Mouse (Mus musculus) left cerebral cortex, postnatal 14 days (tissue): ENCODE measurements around the gene Lipc. TPM values are rescaled to one million over a fixed set of nuclear protein-coding genes. Genes with fewer than 3 reads are reported as not detected.

ENCODE experiments used
- DNase-seq, 2 experiments: peaks; one replicate each; pipeline ENCODE4 v3.0.0; 2021 to 2022; ENCODE audit warnings: low spot score in 2 of 2, mixed read lengths in 1 of 2
- intact Hi-C: fragments of 180-260 bp; cut with DNase I; formaldehyde crosslinking; loops from one replicate; pipeline ENCODE4 v1.15.1; 2025
- long read RNA-seq, 2 experiments: library from polyadenylated mRNA; stranded (forward); transcript quantifications; one replicate each; pipeline ENCODE4 v2.0.0; 2021
- total RNA-seq, 2 experiments: library from RNA; stranded (reverse); gene quantifications; 2 replicates each; pipeline ENCODE4 v1.2.3; 2021

Gene Lipc
- total RNA-seq, result under 1 TPM; 0.32 to 0.66 TPM
- long read RNA-seq, experiment 1, result 0 reads
- long read RNA-seq, experiment 2, result 0 reads

DNA sequence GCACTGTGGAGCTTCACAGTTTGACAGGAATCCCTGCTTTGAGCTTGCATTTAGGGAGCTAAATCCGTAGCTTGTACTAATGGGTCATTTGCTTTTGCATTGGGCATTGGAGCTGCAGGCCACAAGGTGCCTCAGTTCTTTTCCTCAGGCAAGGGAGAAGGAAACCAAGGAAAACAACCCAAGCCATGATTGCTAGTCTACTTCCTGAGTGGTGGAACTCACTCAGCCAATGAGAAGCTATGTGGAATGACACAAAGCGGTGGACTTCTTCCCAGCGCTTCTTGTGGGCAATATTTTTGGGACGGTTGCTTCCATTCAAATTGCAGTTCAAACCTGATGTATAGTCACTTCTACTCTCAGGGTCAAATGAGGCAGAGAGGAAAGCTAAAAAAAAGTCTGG is at the start of gene Lipc:
Lipc (minus strand) TSS at position 101 of the 400 bp plus-strand sequence.
- intact Hi-C loops, result no loop called here
- no peak for DNase-seq

DNA sequence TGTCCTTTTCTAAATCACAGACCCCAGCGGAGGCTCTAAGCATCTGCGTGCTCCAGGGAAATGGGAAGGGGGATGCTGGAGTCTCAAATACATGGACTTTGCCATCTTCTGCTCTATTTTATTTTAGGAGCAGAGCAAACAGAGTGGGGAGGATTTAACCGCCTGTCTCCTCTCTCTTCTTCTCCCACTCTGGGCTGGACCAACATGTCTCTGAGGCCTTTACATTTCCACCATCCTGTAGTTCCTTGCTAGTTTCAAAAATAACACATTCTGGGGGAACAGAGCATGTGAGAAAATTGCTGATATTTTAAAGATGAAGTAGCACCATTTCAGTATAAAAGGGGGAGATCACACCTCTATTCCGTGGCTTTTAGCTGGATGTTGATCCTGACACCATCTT is 47.1 kb upstream of the Lipc start:
- peak in 1 of 2 experiments; percentile 17 for DNase-seq
- intact Hi-C loops, result loop anchor here (5.0 kb wide), 1 partner anchor 78 kb away; no protein-coding TSS in a partner anchor

DNA sequence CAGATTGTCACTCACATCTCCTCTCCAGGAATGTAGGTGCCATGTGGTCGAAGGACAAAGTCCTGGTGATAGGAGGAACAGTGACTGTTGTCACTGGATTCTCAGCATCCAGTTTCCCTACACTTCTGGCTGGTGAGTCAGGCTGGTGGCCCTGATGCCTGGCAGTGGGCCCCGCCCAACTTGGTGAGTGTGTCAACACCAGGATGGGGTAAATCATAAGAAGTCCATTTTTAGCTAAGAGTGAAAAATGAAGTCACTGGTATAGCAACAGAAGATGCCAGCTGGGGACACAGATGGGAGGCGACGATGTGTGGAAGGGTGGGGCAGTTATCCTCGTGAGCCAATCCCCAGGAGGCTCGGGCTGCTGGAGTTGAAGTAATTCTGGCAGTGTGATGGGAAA is 46.7 kb upstream of the Lipc start:
- DNase-seq, result peak; percentile 83 to 90

DNA sequence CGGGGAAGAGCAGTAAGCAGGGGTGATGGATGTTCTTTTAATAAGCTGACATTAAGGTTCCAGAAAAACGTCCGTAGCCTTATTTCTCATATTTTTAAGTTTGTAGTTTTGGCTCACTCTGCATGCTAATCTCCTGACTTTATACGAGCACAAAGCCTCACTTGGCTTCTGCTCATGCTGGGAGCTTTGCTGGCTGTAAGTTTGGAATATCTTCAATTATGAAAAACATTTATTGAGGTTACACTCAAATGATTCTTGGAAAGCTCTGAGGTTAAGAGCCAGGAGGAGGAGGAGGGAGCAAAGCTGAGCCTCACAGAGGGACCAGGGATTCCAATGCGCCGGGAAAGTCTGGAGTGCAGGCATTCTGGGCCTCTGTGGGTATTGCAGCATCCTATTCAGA is 41.3 kb upstream of the Lipc start:
- no peak for DNase-seq
- intact Hi-C loops, result no loop called here

More for the DNA sequence above, 46.7 kb upstream of the Lipc start:
- intact Hi-C loops, result loop anchor here (5.0 kb wide), 1 partner anchor 79 kb away; no protein-coding TSS in a partner anchor

DNA sequence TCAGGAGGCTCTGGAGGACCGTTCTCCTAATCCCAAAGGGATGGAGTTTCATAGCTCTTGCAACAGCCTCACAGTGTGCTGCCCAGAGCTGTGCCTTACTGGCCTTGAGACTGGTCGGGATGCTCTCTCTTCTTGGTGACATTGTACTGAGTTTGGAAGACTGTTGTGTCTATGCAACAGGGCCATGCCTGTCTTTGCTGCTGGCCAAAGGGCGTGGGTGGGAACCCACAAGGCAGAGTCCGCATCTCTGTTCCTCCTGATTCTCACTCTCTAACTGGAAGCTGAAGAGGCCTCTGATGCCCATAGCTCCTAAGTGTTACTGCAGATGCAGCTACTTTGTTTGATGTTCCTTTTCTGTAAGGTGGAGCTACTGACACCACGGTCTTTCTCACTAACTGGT is 39.4 kb upstream of the Lipc start:
- intact Hi-C loops, result no loop called here
- DNase-seq, result no peak

DNA sequence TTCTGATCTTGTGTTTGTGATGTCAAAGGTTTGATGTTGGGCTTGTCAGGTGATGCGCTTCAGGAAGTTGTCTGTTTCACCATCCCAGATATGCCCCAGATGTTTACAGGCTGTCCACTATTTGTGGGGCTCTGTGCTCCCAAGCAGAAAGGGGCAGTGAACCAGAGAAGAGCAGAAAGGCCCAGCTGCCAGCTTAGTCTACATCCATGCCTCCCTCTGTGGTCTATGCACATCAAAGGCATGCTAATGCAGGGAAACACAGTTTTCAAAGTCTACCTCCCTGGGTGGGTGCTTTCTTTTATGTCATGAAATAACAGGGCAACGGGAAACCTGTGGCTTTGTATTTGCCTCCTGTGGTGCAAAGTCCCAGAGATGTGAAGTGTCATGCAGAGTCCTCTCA is 35.2 kb upstream of the Lipc start:
- DNase-seq, result no peak
- intact Hi-C loops, result no loop called here

DNA sequence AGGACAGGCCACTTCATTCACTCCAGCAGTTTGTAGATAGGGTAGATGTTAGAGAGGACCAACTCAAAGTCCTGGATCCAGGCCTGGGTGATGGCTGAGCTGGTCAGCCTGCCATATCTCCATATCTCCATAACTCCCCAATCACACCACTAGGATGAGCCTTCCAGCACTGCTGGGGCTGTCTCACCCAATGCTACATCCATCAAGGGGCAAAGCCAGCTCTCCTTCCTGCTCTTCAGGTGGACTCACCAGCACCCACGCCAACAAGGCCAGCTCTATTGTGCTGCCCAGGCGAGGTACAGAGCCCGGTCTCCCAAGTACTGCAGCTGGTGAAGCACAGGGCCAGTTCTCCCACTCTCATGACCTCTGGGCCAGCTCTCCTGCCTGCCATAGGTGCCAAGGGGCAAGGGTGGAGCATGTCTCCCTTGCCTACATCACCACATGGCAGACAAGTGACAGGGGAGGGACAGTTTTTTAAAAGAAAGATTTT is 31.0 kb upstream of the Lipc start:
- intact Hi-C loops, result no loop called here
- DNase-seq, result no peak

DNA sequence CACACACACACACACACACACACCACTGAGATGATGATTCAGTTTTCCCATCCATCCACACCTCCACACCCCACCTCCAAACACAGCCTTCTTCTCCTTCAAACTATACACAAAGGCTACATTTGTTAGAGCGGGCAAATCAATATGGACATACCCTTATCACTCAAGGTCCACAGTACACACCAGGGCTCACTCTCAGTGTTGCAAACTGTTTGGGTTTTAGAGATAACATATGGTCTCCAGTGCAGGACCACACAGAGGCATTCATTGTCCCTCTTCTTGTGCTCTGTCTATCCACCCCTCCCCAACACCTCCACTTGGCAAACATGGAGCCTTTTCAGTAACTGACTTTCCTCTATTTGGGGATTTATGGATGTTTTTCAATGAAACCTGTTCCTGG is 29.7 kb upstream of the Lipc start:
- no peak for DNase-seq
- intact Hi-C loops, result no loop called here

DNA sequence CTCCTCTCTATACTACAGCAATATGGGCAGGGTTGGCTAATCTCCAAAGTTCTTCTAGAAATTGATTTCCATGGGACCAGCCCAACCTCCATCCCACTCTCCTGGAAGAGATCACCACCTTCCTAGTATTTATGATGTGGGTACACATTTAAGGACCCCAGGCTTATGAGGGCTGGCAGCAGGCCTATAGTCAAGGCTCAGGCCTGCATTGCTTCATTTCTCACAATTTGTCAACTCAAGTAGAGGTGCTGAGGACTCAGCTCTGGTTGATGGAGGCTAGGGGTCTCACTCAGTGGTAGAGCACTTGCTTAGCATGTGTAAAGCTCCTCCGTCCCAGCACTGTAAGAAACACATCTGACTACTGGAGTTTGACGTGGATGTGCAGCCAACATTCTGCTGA is 27.6 kb upstream of the Lipc start:
- intact Hi-C loops, result no loop called here
- DNase-seq, result no peak

DNA sequence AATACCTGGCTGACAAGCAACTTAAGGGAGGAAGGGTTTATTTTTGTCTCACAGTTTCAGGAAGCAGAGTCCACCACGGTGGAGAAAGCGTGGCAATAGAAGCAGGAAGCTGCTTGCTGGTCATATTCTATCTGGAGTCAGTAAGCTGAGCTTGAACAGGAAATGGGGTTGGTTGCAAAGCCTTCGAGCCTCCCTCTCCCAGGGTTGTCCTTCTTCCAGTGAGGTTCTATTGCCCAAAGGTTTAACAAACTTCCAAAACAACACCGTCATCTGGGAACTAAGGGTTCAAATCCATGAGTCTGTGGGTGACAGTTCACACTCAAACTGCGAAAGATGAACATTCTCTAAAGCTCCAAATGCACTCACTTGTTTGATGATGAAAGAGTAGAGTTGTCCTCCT is 27.1 kb upstream of the Lipc start:
- no peak for DNase-seq
- intact Hi-C loops, result no loop called here

DNA sequence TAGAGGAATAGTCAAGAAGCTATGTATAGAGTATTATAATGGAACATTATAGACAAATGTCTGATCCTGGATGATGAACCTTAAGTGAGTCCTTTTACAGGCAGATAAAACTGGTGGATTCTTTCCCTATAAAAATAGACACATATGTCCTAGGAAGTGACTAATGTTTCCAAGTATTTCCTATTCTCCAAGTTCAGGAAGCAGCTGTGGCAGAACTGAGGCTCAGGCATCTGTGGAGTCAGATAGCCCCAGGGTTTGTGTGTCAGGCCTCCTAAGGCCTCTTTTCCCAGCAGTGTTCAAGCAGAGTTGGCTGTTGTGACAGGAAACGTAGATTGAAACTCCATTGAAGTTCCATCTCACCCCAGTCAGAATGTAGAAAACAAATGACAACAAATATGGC is 25.4 kb upstream of the Lipc start:
- intact Hi-C loops, result no loop called here
- no peak for DNase-seq

DNA sequence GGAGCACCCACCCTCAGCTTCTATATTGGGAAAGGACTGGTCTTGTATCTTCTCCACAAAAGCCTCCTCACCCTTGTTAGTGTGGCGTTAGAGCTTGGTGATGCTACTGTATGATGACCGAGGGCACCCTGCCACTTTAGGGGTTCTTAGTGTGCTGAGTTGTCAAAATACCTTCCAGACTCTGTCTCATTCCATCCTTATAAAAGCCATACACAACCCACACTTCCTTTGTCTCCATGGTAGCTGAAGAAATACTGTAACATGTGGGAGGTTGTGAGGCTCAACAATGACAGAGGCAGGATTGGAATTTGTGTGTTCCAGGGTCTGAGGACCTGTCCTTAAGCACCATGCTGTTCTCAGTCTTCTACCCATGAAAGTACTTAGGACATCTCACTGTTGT is 23.9 kb upstream of the Lipc start:
- peak in 1 of 2 experiments; percentile 33 for DNase-seq
- intact Hi-C loops, result no loop called here

DNA sequence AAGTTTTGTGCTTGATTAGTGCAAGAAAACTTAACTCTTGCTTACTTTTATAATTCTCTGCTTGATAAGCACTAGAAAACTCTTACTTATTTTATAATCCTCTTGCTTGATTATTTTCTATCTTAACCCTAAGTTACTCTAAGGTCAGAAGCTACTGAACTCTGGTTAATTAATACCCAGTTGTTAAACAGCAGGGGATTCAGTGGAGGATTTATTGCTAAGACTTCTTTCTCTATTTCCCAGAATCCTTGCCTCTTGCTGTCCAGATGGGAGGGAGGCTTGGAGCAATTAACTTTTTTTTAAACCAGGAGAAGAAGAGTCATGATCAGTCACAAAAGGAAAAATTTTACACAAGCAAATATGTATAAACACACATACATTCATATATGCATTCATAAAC is 21.3 kb upstream of the Lipc start:
- intact Hi-C loops, result no loop called here
- DNase-seq, result no peak

DNA sequence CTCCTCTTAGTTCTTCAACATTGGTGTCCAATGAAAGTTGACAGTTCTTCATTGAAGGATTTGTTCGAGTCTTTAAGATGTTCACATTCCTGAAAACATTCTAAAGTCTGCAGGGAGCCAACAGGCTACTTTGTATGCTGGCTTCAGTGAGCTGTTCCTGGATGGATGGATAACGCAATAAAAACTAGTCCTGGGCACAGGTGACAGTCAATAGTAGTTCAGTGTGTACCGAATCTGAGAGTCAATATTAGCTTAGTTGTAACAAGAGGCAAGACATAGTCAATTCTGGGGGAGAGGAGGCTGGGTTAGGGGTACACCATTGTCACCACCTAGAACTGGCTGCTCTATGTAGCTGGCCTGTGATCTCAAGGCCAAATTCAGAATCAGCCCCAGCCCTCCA is 17.2 kb upstream of the Lipc start:
- no peak for DNase-seq
- intact Hi-C loops, result loop anchor here (5.0 kb wide), 1 partner anchor 108 kb away; no protein-coding TSS in a partner anchor

DNA sequence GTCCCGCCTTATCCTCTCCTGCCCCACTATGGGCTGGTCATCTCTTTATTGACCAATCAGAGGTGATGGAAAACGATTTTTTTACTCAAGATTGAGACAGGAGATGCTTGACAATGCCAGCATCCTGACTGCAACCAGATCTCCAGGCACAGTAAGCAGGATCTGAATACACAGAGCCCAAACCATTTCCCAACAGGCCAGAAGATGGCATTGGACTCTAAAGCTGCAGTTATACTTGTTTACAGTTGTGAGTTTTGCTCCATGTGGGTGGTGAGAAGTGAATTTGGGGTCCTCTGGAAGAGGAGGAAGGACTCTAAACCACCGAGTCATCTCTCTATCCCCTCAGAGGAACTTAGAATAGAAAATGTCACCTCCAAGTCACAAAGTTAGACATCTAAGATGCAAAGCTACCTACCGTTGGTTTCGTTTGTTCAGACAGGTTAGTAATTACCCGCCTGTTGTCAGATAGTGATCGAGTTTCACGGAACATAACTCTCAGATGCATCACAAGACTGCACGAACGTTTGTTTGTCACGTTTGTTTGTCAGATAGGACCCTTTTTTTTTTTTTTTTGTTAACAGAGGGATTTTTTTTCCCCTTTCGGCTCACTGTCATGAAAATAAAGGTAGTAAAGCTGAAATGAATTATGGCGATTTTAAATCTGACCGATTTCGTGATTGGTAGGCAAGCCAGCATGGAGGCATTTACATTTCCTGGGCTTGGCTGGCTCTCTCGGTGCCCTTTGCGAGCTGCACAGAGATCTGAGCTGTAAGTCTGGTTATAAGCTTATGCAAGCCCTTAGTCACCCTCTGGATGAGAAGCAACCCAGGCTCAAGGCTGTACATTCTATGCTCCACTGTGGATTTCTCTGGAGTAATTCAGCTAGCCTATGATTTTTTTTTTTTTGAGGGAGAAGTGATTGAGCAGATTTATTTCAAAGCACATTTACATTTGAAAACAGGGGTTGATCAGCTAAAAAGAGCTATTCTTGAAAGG is 14.3 kb upstream of the Lipc start:
- peak in 1 of 2 experiments; percentile 20 for DNase-seq
- intact Hi-C loops, result loop anchor here (5.0 kb wide), 1 partner anchor 111 kb away; no protein-coding TSS in a partner anchor

DNA sequence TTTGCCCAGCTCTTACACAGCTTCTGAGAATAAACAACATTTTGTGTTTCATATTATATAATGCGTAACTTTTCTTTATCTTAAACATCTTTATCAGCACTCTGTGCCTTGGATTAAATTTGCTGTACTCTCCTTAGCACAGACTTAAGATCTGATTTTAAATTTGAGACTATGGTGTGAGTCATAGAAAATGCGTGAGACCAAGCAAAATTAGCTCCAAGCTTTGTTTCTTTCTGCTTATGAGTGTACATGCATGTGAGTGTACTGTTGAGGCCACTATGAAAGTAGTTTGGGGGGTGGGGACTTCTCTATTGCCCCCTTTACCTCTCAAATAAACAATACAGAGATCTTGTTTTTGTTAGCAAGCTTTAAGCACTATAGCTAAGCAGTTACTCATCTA is 13.4 kb upstream of the Lipc start:
- intact Hi-C loops, result loop anchor here (5.0 kb wide), 1 partner anchor 112 kb away; no protein-coding TSS in a partner anchor
- DNase-seq, result peak in 1 of 2 experiments; percentile 23

DNA sequence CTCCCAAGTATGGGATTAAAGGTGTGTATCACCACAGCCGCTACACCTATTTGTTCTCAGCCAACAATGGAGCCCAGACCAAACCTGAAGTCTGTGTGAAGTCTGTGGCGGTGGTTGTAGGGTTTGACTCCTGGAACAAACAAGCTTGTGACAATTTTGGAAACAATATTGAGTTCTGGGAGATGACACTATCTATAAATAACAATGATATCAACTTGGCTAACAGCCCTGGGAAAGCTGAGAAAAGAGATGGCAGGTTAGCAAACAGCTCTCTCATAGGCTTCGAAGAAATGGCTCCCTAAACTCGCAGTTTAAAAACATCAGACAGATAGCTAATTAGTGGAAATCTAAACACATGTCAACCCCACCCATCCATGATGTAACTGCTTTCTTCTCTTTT is 13.0 kb upstream of the Lipc start:
- intact Hi-C loops, result loop anchor here (5.0 kb wide), 1 partner anchor 112 kb away; no protein-coding TSS in a partner anchor

DNA sequence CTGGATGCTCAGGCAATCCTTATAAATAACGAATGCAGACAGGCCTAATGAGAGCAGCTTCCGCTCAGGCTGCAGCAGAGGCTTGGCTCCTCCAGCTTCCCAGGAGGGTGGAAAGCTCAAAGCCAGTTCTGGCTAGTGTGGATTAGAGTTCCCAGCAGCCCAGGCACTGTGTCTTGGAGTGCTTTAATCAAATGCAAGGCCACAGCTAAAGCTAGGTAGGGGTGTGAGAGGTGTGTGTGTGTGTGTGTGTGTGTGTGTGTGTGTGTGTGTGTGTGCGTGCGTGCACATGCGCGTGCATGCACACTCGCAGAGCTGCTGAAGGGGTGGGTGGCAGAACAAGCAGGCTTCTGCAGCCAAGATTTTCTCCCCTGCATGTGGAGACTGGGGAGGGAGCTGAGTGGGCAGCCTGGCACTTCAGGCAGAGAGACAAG is 11.4 kb upstream of the Lipc start:
- intact Hi-C loops, result no loop called here
- DNase-seq, result peak; percentile 48 to 61

More for the DNA sequence above, 13.0 kb upstream of the Lipc start:
- DNase-seq, result peak in 1 of 2 experiments; percentile 13

DNA sequence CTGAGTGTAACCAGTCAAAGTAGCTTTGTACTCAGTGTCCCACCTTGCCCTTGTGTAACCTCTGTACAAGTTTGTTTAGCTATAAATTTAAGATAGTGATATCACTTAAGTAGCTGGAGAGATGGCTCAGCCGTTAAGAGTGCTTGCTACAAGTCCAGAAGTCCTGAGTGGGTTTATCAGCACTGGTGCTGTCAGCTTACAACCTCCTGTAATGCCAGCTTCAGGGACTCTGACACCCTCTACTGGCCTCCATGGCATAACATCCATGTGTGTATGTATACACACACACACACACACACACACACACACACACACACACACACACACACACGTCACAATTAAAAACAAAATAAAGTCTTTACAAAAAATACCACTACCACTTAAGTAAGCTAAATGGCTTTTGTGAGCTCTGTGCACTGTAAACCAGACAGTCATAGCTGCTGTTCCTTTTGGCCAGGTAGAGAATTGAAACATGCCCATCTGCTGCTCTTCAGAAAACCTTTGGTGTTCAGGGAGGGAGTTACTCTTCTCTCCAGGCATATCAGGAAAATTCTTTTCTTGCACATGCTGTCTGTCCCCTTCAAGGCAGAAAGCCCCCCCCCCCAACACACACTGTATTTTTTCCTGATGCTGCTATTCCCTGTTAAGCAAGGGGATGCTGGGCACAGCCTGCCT is 10.9 kb upstream of the Lipc start:
- intact Hi-C loops, result no loop called here
- DNase-seq, result no peak

DNA sequence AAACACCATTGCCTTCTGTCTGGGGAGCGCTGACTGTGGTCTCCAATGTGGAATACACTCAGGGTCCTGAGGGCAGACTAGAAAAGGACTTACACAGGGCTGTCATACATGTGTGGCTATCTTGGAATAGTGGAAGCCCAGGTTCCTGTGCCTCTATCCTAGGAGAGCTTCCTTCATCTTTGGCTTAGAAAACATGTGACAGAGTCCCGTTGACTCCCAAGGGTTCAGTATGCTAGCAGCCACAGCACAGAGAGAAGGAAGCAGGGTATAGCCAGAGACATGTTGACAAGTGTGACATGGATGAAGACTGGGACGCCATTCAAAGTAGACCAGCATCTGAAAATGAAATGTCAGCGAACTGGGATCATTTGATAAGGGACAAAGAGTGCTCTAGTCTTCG is 8.3 kb upstream of the Lipc start:
- DNase-seq, result no peak
- intact Hi-C loops, result no loop called here
